27 mouse cellular contexts compared by ENCODE assay signal in the genomic region with DNA sequence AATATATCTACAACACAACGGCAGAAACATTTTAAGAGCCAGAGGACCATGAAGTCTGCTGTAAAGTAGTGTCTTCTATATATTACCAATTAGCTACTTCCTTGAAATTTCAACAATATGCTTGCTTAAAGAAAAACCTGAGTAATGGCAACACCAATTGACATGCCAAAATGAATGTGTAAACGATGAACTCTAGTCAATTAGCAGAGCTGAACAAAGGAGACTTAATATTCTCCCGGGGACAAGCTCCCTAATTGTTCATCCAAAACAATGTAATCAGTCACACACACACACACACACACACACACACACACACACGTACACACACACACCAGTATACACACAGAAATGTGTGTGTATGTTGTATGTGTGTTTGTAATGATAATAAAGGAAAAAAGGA.
DNase-seq lines count a peak whose midpoint lies in the region; ATAC-seq and TF ChIP-seq lines count a peak whose summit lies in the region.
"Had no signal": no experiment of that assay in that cellular context is flagged by ENCODE, and none has a peak within 500 bp of the region (broad histone marks: within the 10 kb centered on the region; RNA-seq: fewer than 3 reads in every experiment).

No protein-coding gene starts in this region.

- no peak for ATAC-seq in embryonic facial prominence, embryonic 14.5 days (ENCODE audit: low read depth)
- peak; percentile 23; the same call in 1 of the 2 replicates for ATAC-seq in megakaryocyte, adult 5-6 weeks (ENCODE audit: poor library complexity, severe bottlenecking)
- ATAC-seq: CD4-positive, CD25-positive, alpha-beta regulatory T cell, adult 4 months; forebrain, embryonic 14.5 days; forebrain, embryonic 16.5 days had no signal

- H3K9ac ChIP-seq in embryonic facial prominence, embryonic 14.5 days (ENCODE audit: low read depth, low read length): no peak overlapping the region
- H3K9ac ChIP-seq: embryonic facial prominence, embryonic 12.5 days; embryonic facial prominence, embryonic 15.5 days; forebrain, embryonic 12.5 days had no signal

- H3K9me3 ChIP-seq in embryonic facial prominence, embryonic 14.5 days (ENCODE audit: control insufficient read depth, low read length): no peaks in the 10 kb centered on the region
- H3K9me3 ChIP-seq in embryonic facial prominence, embryonic 10.5 days: no peaks in the 10 kb centered on the region
- H3K9me3 ChIP-seq: embryonic facial prominence, embryonic 12.5 days; embryonic facial prominence, embryonic 15.5 days; forebrain, embryonic 10.5 days; forebrain, embryonic 12.5 days; G1E had no signal

- no peak overlapping the region for H3K4me3 ChIP-seq in embryonic facial prominence, embryonic 14.5 days (ENCODE audit: low read depth, low read length)
- no peak overlapping the region for H3K4me3 ChIP-seq in embryonic facial prominence, embryonic 10.5 days
- H3K4me3 ChIP-seq in kidney, adult 2 months (ENCODE audit: insufficient read depth, low read depth, low read length): no peak overlapping the region
- H3K4me3 ChIP-seq: embryonic facial prominence, embryonic 12.5 days; embryonic facial prominence, embryonic 15.5 days; erythroblast, embryonic 14.5 days; forebrain, embryonic 10.5 days; forebrain, embryonic 12.5 days had no signal

- DNase-seq in embryonic facial prominence, embryonic 14.5 days (ENCODE audit: low spot score): peak; percentile 1
- DNase-seq in embryonic facial prominence, embryonic 10.5 days (ENCODE audit: low spot score): no peak
- peak; percentile 87 for DNase-seq in retina, postnatal 1 day
- DNase-seq in kidney, adult 2 months: no peak
- no peak for DNase-seq in layer of hippocampus, adult 9-11 months
- DNase-seq: adrenal gland, adult 2 months; adrenal gland, postnatal 14 days; adrenal gland, postnatal 36 days; B cell, adult 2 months; cerebellum, adult 11 months; cerebellum, adult 18-20 months; cerebellum, adult 8-10 months; cerebellum, adult 9-11 months; cerebellum, postnatal 14 days; cerebellum, postnatal 36 days; embryo, embryonic 11 days had no signal

- no peaks in the 10 kb centered on the region for H3K27me3 ChIP-seq in embryonic facial prominence, embryonic 14.5 days (replicated peaks; ENCODE audit: control insufficient read depth, insufficient read depth, low read length)
- no peaks in the 10 kb centered on the region for H3K27me3 ChIP-seq in embryonic facial prominence, embryonic 10.5 days (replicated peaks; ENCODE audit: low read depth, poor library complexity, severe bottlenecking)
- no peaks in the 10 kb centered on the region for H3K27me3 ChIP-seq in kidney, adult 2 months (replicated peaks; ENCODE audit: control insufficient read depth, insufficient read depth, low read length)
- H3K27me3 ChIP-seq: CH12.LX; embryonic facial prominence, embryonic 12.5 days; embryonic facial prominence, embryonic 15.5 days; forebrain, embryonic 12.5 days had no signal

- 52% methylated on average over 4 of the region's 4 CpGs for WGBS in embryonic facial prominence, embryonic 14.5 days
- 56% methylated on average over 4 of the region's 4 CpGs for WGBS in embryonic facial prominence, embryonic 10.5 days
- 58% methylated on average over 4 of the region's 4 CpGs for WGBS in kidney, adult 2 months

- H3K27ac ChIP-seq in embryonic facial prominence, embryonic 14.5 days (replicated peaks; ENCODE audit: low read depth, low read length): no peak overlapping the region
- no peak overlapping the region for H3K27ac ChIP-seq in embryonic facial prominence, embryonic 10.5 days (replicated peaks)
- H3K27ac ChIP-seq in kidney, adult 2 months (ENCODE audit: insufficient read depth, low read depth, low read length): no peak overlapping the region
- H3K27ac ChIP-seq: embryonic facial prominence, embryonic 12.5 days; embryonic facial prominence, embryonic 15.5 days; forebrain, embryonic 10.5 days; forebrain, embryonic 12.5 days had no signal

- no peak overlapping the region for H3K4me2 ChIP-seq in embryonic facial prominence, embryonic 14.5 days (ENCODE audit: low read depth, low read length)
- H3K4me2 ChIP-seq: embryonic facial prominence, embryonic 12.5 days; embryonic facial prominence, embryonic 15.5 days; forebrain, embryonic 12.5 days had no signal

- TF ChIP-seq POLR2A in kidney, adult 2 months (IDR thresholded peaks at IDR 0.05; ENCODE audit: low read depth, low read length): no peak

- H3K36me3 ChIP-seq in embryonic facial prominence, embryonic 14.5 days (ENCODE audit: control insufficient read depth, insufficient read depth, low read length): no peaks in the 10 kb centered on the region
- H3K36me3 ChIP-seq in embryonic facial prominence, embryonic 10.5 days (replicated peaks): no peaks in the 10 kb centered on the region
- no peaks in the 10 kb centered on the region for H3K36me3 ChIP-seq in kidney, adult 2 months (ENCODE audit: control insufficient read depth, insufficient read depth, low read length)
- H3K36me3 ChIP-seq: embryonic facial prominence, embryonic 12.5 days; embryonic facial prominence, embryonic 15.5 days; forebrain, embryonic 10.5 days; forebrain, embryonic 12.5 days; G1E had no signal

- no peak for TF ChIP-seq CTCF in kidney, adult 2 months (conservative IDR thresholded peaks at IDR 0.05; ENCODE audit: insufficient read depth, insufficient read length, low read depth, low read length)

- no peaks in the 10 kb centered on the region for H3K4me1 ChIP-seq in embryonic facial prominence, embryonic 14.5 days (ENCODE audit: control insufficient read depth, insufficient read depth, low read length)
- H3K4me1 ChIP-seq in embryonic facial prominence, embryonic 10.5 days: no peaks in the 10 kb centered on the region
- no peaks in the 10 kb centered on the region for H3K4me1 ChIP-seq in kidney, adult 2 months (ENCODE audit: control insufficient read depth, insufficient read depth, low read length)
- H3K4me1 ChIP-seq: embryonic facial prominence, embryonic 12.5 days; embryonic facial prominence, embryonic 15.5 days; forebrain, embryonic 10.5 days; forebrain, embryonic 12.5 days had no signal

Comparison
In these comparisons a context has a peak if more than half of its experiments do, and no peak if none do; other contexts are left out.
1. DNase-seq: peak in embryonic facial prominence, embryonic 14.5 days (single experiment) and retina, postnatal 1 day (single experiment); none in embryonic facial prominence, embryonic 10.5 days (single experiment), kidney, adult 2 months (single experiment) and layer of hippocampus, adult 9-11 months (single experiment).